Mouse (Mus musculus) hindbrain, embryonic 15.5 days (tissue): ENCODE results near the gene Zfp512b. TPM values are rescaled to one million over a fixed set of nuclear protein-coding genes. Genes with fewer than 3 reads are reported as not detected.

Experiments
- ATAC-seq: fragments of 200-750 bp; cut with Nextera tagmentation; 2 replicates; pipeline ENCODE4 v1.8.0; 2017; ENCODE audit warnings: low read depth, moderate number of reproducible peaks, moderate TSS enrichment; ENCODE audit not compliant: low FRiP score
- H3K27ac ChIP-seq: fragments of 300-500 bp; sonication (generic); replicated peaks from 2 replicates; pipeline ENCODE4 v1.5.1; 2015; ENCODE audit warnings: mild to moderate bottlenecking, inconsistent platforms
- H3K27me3 ChIP-seq: fragments of 300-500 bp; sonication (generic); 2 replicates; pipeline ENCODE4 v1.6.1; 2015; ENCODE audit warnings: control low read depth, inconsistent platforms
- H3K36me3 ChIP-seq: fragments of 300-500 bp; sonication (generic); 2 replicates; pipeline ENCODE4 v1.6.1; 2015; ENCODE audit warnings: control low read depth, inconsistent platforms
- H3K4me1 ChIP-seq: fragments of 300-500 bp; sonication (generic); replicated peaks from 2 replicates; pipeline ENCODE4 v1.6.1; 2015; ENCODE audit warnings: control low read depth, inconsistent platforms
- H3K4me2 ChIP-seq: fragments of 300-500 bp; sonication (generic); 2 replicates; pipeline ENCODE4 v1.6.1; 2015; ENCODE audit warnings: moderate library complexity, mild to moderate bottlenecking, inconsistent platforms
- H3K4me3 ChIP-seq: fragments of 300-500 bp; sonication (generic); 2 replicates; pipeline ENCODE4 v1.5.1; 2015; ENCODE audit warnings: mild to moderate bottlenecking, inconsistent platforms
- H3K9ac ChIP-seq: fragments of 300-500 bp; sonication (generic); 2 replicates; pipeline ENCODE4 v1.6.1; 2015; ENCODE audit warnings: inconsistent platforms
- H3K9me3 ChIP-seq: fragments of 300-500 bp; sonication (generic); 2 replicates; pipeline ENCODE4 v1.6.1; 2016; ENCODE audit warnings: control low read depth, inconsistent platforms
- WGBS: fragments of 180-500 bp; shearing (Covaris S2); methylation state at CpG from one replicate; pipeline ENCODE4 v1.1.7; 2015; 5-methylcytosine and 5-hydroxymethylcytosine counted together
- polyA plus RNA-seq: library from polyadenylated mRNA; unstranded; fragments of >200 nt; fragmentation: Nextera tagmentation; extraction: Ambion mirVana; gene quantifications from 2 replicates; pipeline ENCODE4 v1.2.1, GENCODE M21; 2015

Gene Zfp512b
- polyA plus RNA-seq, 1 experiment from 2014 or later: 94.0 TPM

- Histone ChIP-seq H3K4me3 (no peak overlapping the region), H3K9ac (no peak overlapping the region), H3K4me2 (no peak overlapping the region), H3K27ac (no peak overlapping the region), H3K27me3 (no peaks in the 10 kb centered on the region), H3K4me1 (peaks cover 58% of the 10 kb centered on the region), H3K9me3 (no peaks in the 10 kb centered on the region), H3K36me3 (peaks cover 12% of the 10 kb centered on the region)
- ATAC-seq: no peak
- WGBS: 100% methylated on average over 1 of the region's 1 CpGs
These were observed 12.9 kb downstream of the Zfp512b start for GRCm38 (mm10) chr2:181579681-181580080.

GRCm38 (mm10) chr2:181578790-181579618 lies 13.6 kb downstream of the Zfp512b start:
- Histone ChIP-seq H3K36me3 (peaks cover 6% of the 10 kb centered on the region; the same call in 1 of the 2 replicates), H3K4me1 (peaks cover 58% of the 10 kb centered on the region), H3K27ac (no peak overlapping the region), H3K4me3 (no peak overlapping the region), H3K9ac (no peak overlapping the region), H3K4me2 (no peak overlapping the region), H3K9me3 (no peaks in the 10 kb centered on the region), H3K27me3 (no peaks in the 10 kb centered on the region)
- ATAC-seq: no peak
- 75% methylated on average over 5 of the region's 5 CpGs for WGBS

GRCm38 (mm10) chr2:181577981-181578581 lies 14.5 kb downstream of the Zfp512b start:
- Histone ChIP-seq H3K27me3 (no peaks in the 10 kb centered on the region), H3K4me3 (no peak overlapping the region), H3K9ac (no peak overlapping the region; the same call in 1 of the 2 replicates), H3K9me3 (no peaks in the 10 kb centered on the region), H3K4me1 (peaks cover 58% of the 10 kb centered on the region), H3K4me2 (no peak overlapping the region), H3K36me3 (peaks cover 7% of the 10 kb centered on the region), H3K27ac (no peak overlapping the region)
- no peak for ATAC-seq
- 81% methylated on average over 7 of the region's 7 CpGs for WGBS

GRCm38 (mm10) chr2:181577126-181577525 lies 15.5 kb downstream of the Zfp512b start:
- no peaks in the 10 kb centered on the region for H3K9me3 ChIP-seq
- H3K4me3 ChIP-seq: no peak overlapping the region
- no peak overlapping the region for H3K27ac ChIP-seq
- H3K4me1 ChIP-seq: peaks cover 54% of the 10 kb centered on the region
- 48% methylated on average over 2 of the region's 2 CpGs for WGBS
- H3K27me3 ChIP-seq: no peaks in the 10 kb centered on the region
- H3K4me2 ChIP-seq: no peak overlapping the region
- ATAC-seq: no peak
- no peak overlapping the region for H3K9ac ChIP-seq
- H3K36me3 ChIP-seq: peaks cover 7% of the 10 kb centered on the region

GRCm38 (mm10) chr2:181576613-181577012 lies 16.0 kb downstream of the Zfp512b start:
- Histone ChIP-seq H3K4me1 (peaks cover 49% of the 10 kb centered on the region), H3K4me3 (no peak overlapping the region), H3K27me3 (no peaks in the 10 kb centered on the region), H3K4me2 (no peak overlapping the region), H3K9ac (no peak overlapping the region; the same call in 1 of the 2 replicates), H3K9me3 (no peaks in the 10 kb centered on the region), H3K36me3 (peaks cover 7% of the 10 kb centered on the region), H3K27ac (no peak overlapping the region)
- ATAC-seq: no peak
- WGBS: 93% methylated on average over 2 of the region's 2 CpGs

GRCm38 (mm10) chr2:181574921-181575545 lies 17.6 kb downstream of the Zfp512b start:
- Histone ChIP-seq H3K4me2 (no peak overlapping the region), H3K27ac (no peak overlapping the region), H3K4me1 (peaks cover 34% of the 10 kb centered on the region), H3K36me3 (peaks cover 7% of the 10 kb centered on the region), H3K4me3 (no peak overlapping the region), H3K9ac (no peak overlapping the region), H3K27me3 (no peaks in the 10 kb centered on the region), H3K9me3 (no peaks in the 10 kb centered on the region)
- ATAC-seq: no peak
- WGBS: 98% methylated on average over 7 of the region's 7 CpGs

GRCm38 (mm10) chr2:181573961-181574360 lies 18.6 kb downstream of the Zfp512b start:
- no peak overlapping the region for H3K4me2 ChIP-seq
- no peaks in the 10 kb centered on the region for H3K9me3 ChIP-seq
- H3K4me1 ChIP-seq: peaks cover 24% of the 10 kb centered on the region
- no peak overlapping the region for H3K9ac ChIP-seq
- ATAC-seq: no peak
- peaks cover 7% of the 10 kb centered on the region for H3K36me3 ChIP-seq
- no peak overlapping the region for H3K4me3 ChIP-seq
- 94% methylated on average over 9 of the region's 9 CpGs for WGBS
- H3K27ac ChIP-seq: no peak overlapping the region
- no peaks in the 10 kb centered on the region for H3K27me3 ChIP-seq

- H3K9me3 ChIP-seq: no peaks in the 10 kb centered on the region
- H3K4me3 ChIP-seq: no peak overlapping the region
- H3K36me3 ChIP-seq: peaks cover 7% of the 10 kb centered on the region
- peaks cover 17% of the 10 kb centered on the region for H3K4me1 ChIP-seq
- 92% methylated on average over 15 of the region's 15 CpGs for WGBS
- H3K4me2 ChIP-seq: no peak overlapping the region
- no peak for ATAC-seq
- H3K27me3 ChIP-seq: no peaks in the 10 kb centered on the region
- H3K9ac ChIP-seq: no peak overlapping the region
- H3K27ac ChIP-seq: no peak overlapping the region
These were observed 19.4 kb downstream of the Zfp512b start for GRCm38 (mm10) chr2:181572921-181573920.

- Histone ChIP-seq H3K9ac (no peak overlapping the region), H3K27ac (no peak overlapping the region), H3K36me3 (peaks cover 7% of the 10 kb centered on the region), H3K9me3 (no peaks in the 10 kb centered on the region), H3K4me2 (no peak overlapping the region), H3K4me3 (no peak overlapping the region), H3K27me3 (no peaks in the 10 kb centered on the region), H3K4me1 (peaks cover 6% of the 10 kb centered on the region)
- 93% methylated on average over 11 of the region's 11 CpGs for WGBS
- ATAC-seq: no peak
These were observed 20.5 kb downstream of the Zfp512b start for GRCm38 (mm10) chr2:181571941-181572670.

- Histone ChIP-seq H3K36me3 (peaks cover 7% of the 10 kb centered on the region), H3K9me3 (no peaks in the 10 kb centered on the region), H3K4me1 (no peaks in the 10 kb centered on the region), H3K27me3 (no peaks in the 10 kb centered on the region), H3K4me2 (no peak overlapping the region), H3K4me3 (no peak overlapping the region), H3K27ac (no peak overlapping the region), H3K9ac (no peak overlapping the region)
- 77% methylated on average over 6 of the region's 6 CpGs for WGBS
- ATAC-seq: no peak
These were observed 21.5 kb downstream of the Zfp512b start for GRCm38 (mm10) chr2:181570921-181571595.
